Mouse (Mus musculus): ENCODE measurements around the gene Sall4. TPM values are rescaled to one million over a fixed set of nuclear protein-coding genes. Genes with fewer than 3 reads are reported as not detected.

The Sall4 gene
- polyA plus RNA-seq, 1 experiment from 2014 or later = 7.7 TPM

DNA sequence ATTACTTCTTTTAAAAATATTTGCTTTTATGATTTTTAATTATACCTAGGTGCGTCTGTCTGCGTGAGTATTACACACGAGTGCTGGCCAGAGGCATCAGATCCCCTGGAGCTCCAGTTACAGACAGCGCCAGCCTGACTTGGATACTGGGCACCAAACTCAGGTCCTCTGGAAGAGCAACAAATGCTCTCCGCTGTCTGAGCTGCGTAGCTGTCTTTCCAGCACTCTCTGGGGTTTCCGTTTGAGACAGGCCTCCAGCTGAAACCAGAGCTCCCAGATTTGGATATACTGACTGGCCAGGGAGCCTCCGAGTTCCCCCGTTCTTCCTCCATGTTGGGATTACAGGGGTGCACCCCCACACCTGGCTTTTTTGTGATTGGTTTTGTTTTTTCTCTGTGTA is 12.9 kb upstream of the Sall4 start:
- ATAC-seq (ENCODE audit: insufficient read depth, low FRiP score, low TSS enrichment) (no peak), DNase-seq (ENCODE audit: low spot score) (no peak)
- peak overlapping the region; percentile 11; the same call in 1 of the 2 replicates for H3K9ac ChIP-seq (ENCODE audit: low read length)
- no peak overlapping the region for H3K27ac ChIP-seq (ENCODE audit: low read depth, low read length)
- no peaks in the 10 kb centered on the region for H3K27me3 ChIP-seq (ENCODE audit: control insufficient read depth, insufficient read depth, low read length)
- 33% methylated on average over 9 of the region's 9 CpGs for WGBS
- no peak overlapping the region; the same call in 1 of the 2 replicates for H3K4me2 ChIP-seq (ENCODE audit: low read depth)
- H3K4me1 ChIP-seq (ENCODE audit: control insufficient read depth, insufficient read depth, low read length) = peaks cover 9% of the 10 kb centered on the region
- no peak overlapping the region for H3K4me3 ChIP-seq (ENCODE audit: low read depth, low read length)
- no peaks in the 10 kb centered on the region for H3K9me3 ChIP-seq (ENCODE audit: control insufficient read depth, low read length)
- no peaks in the 10 kb centered on the region for H3K36me3 ChIP-seq (ENCODE audit: control insufficient read depth, insufficient read depth, low read length)

DNA sequence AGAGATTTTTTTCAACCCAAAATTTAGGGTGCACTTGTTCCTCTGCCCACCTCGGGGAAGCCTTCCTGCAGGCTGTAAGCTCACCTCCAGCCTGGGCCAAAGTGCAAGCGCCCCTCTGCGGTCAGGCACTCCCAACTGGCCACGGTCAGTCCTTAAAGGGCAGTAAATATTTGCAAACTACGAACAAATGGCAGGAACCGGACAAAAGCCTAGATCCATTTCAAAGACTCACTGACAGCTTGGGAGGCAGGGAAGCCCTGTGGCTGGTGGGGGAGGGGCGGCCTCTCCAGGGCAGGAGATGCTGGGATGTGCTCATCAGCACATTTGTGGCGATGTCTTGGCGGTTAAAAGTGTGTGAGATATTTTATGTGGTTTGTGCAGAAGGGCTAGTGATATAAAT is 12.3 kb upstream of the Sall4 start:
- ATAC-seq (ENCODE audit: insufficient read depth, low FRiP score, low TSS enrichment) = no peak
- DNase-seq (ENCODE audit: low spot score) = peak; percentile 59
- no peak overlapping the region for H3K4me3 ChIP-seq (ENCODE audit: low read depth, low read length)

DNA sequence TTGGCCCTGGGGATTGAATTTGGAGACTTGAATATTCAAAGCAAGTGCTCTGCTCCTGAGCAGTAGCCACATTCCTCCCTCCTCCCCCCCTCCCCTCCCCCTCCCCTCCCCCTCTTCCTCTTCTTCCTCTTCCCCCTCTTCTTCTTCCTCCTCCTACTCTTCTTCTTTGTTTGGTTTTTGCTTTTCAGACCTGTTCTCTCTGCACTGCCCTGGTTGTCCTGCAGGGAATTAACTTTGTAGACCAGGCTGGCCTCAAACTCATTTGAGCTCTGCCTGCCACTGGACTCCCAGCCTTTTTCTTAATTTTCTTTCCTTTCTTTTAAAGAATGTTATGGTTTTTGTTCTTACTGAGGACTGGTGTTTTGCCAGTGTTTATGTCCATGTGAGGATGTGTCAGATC is 9.7 kb upstream of the Sall4 start:
- ATAC-seq (ENCODE audit: insufficient read depth, low FRiP score, low TSS enrichment) (no peak), DNase-seq (ENCODE audit: low spot score) (no peak)
- Histone ChIP-seq H3K9me3 (ENCODE audit: control insufficient read depth, low read length) (no peaks in the 10 kb centered on the region), H3K27ac (ENCODE audit: low read depth, low read length) (no peak overlapping the region), H3K27me3 (ENCODE audit: control insufficient read depth, insufficient read depth, low read length) (no peaks in the 10 kb centered on the region), H3K4me3 (ENCODE audit: low read depth, low read length) (no peak overlapping the region), H3K36me3 (ENCODE audit: control insufficient read depth, insufficient read depth, low read length) (no peaks in the 10 kb centered on the region), H3K4me1 (ENCODE audit: control insufficient read depth, insufficient read depth, low read length) (peaks cover 9% of the 10 kb centered on the region), H3K4me2 (ENCODE audit: low read depth) (no peak overlapping the region), H3K9ac (ENCODE audit: low read length) (no peak overlapping the region)

More for the DNA sequence above, 12.3 kb upstream of the Sall4 start:
- no peaks in the 10 kb centered on the region for H3K27me3 ChIP-seq (ENCODE audit: control insufficient read depth, insufficient read depth, low read length)
- H3K9ac ChIP-seq (ENCODE audit: low read length) = no peak overlapping the region
- 2% methylated on average over 9 of the region's 9 CpGs for WGBS
- H3K36me3 ChIP-seq (ENCODE audit: control insufficient read depth, insufficient read depth, low read length) = no peaks in the 10 kb centered on the region
- H3K27ac ChIP-seq (ENCODE audit: low read depth, low read length) = no peak overlapping the region
- H3K9me3 ChIP-seq (ENCODE audit: control insufficient read depth, low read length) = no peaks in the 10 kb centered on the region
- H3K4me1 ChIP-seq (ENCODE audit: control insufficient read depth, insufficient read depth, low read length) = peaks cover 9% of the 10 kb centered on the region
- no peak overlapping the region for H3K4me2 ChIP-seq (ENCODE audit: low read depth)

DNA sequence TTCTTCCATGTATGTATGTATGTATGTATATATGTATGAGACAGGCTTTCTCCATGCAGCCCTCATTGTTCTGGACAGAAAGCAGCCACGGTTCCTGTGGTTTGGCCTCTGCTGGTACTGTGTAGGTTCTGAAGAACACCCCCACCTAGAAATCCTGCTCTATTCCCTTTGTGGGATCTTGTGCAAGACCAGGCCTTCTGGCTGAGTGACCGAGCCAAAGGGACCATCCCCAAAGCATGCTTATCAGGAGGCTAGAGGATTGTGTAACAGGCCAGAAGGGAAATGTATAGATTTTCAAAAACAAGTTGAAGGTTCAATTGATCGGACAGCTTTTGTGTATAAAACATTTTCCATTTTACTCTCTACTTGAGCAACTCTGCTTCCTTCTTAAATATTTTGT is 8.5 kb upstream of the Sall4 start:
- ATAC-seq (ENCODE audit: insufficient read depth, low FRiP score, low TSS enrichment) (no peak), DNase-seq (ENCODE audit: low spot score) (no peak)
- Histone ChIP-seq H3K4me3 (ENCODE audit: low read depth, low read length) (no peak overlapping the region), H3K4me2 (ENCODE audit: low read depth) (no peak overlapping the region), H3K27me3 (ENCODE audit: control insufficient read depth, insufficient read depth, low read length) (no peaks in the 10 kb centered on the region), H3K4me1 (ENCODE audit: control insufficient read depth, insufficient read depth, low read length) (peaks cover 9% of the 10 kb centered on the region), H3K36me3 (ENCODE audit: control insufficient read depth, insufficient read depth, low read length) (no peaks in the 10 kb centered on the region), H3K9ac (ENCODE audit: low read length) (no peak overlapping the region), H3K27ac (ENCODE audit: low read depth, low read length) (no peak overlapping the region), H3K9me3 (ENCODE audit: control insufficient read depth, low read length) (no peaks in the 10 kb centered on the region)
- 83% methylated on average over 3 of the region's 3 CpGs for WGBS

DNA sequence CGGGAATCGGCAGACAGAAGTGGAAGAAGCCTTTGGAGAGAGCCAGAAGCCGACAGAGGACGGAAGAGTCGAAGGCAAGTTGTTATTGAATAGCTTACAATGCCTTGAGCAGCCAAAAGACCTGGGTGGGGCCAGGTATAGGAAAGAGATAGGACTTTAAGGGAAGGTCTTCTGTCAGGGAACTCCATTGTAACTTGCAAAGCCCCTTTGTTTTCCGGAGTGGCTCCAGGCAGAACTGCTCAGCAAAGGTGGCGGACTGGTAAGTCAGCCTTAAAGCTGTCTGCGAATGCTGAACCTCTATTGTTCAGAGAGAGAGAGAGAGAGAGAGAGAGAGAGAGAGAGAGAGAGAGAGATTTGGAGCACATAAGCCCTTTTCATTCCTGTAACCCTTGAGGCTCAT is 1.5 kb upstream of the Sall4 start:
- no peak for ATAC-seq (ENCODE audit: insufficient read depth, low FRiP score, low TSS enrichment)
- no peak overlapping the region for H3K9ac ChIP-seq (ENCODE audit: low read length)
- 0 out of 2 replicates have a peak, but pooled peaks cover 2% of the 10 kb centered on the region for H3K27me3 ChIP-seq (ENCODE audit: control insufficient read depth, insufficient read depth, low read length)
- no peak overlapping the region for H3K27ac ChIP-seq (ENCODE audit: low read depth, low read length)
- no peak overlapping the region for H3K4me3 ChIP-seq (ENCODE audit: low read depth, low read length)
- H3K36me3 ChIP-seq (ENCODE audit: control insufficient read depth, insufficient read depth, low read length) = no peaks in the 10 kb centered on the region
- H3K4me1 ChIP-seq (ENCODE audit: control insufficient read depth, insufficient read depth, low read length) = peaks cover 12% of the 10 kb centered on the region
- no peak overlapping the region for H3K4me2 ChIP-seq (ENCODE audit: low read depth)
- DNase-seq (ENCODE audit: low spot score) = no peak
- no peaks in the 10 kb centered on the region for H3K9me3 ChIP-seq (ENCODE audit: control insufficient read depth, low read length)
- 51% methylated on average over 8 of the region's 8 CpGs for WGBS

DNA sequence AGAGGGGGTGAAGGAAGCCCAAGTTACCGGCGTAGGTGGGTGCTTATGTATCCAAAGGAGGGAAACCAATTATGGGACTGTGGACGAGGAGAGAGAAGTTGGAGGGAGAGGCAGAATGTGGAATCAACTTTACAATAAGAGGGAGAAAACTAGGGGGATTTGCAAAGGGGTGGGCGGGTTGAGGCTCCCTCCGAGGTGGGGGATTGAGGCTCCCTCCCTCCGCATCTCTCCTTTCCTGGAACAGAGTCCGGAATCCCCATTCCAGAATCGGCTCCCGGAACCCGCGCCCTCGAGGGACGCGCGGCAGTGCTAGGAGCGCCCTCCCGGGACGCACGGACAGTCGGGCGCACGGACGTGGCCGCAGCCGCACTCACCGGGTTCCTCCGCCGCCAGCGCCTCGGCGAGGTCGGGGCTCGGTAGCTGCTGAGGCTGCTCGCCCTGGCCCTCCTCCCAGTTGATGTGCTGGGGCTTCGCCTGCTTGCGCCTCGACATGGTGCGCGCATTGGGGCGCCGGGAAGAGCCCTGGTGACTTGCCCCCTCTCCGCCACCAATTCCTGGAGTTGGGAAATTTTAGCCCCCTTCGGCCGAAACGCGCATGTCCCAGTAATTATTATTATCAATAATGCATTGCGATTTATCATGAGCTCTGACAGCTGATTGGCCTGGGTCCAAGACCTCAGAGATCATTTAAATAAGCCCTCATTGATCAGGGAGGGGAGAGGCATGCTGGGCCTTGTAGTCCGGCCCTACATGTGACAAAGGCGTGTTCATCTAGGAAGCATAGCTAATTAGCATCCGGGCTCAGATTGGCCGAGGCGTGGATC is 993 bp downstream of the Sall4 start:
- Histone ChIP-seq H3K9ac (ENCODE audit: low read length) (peak overlapping the region; percentile 81), H3K4me1 (ENCODE audit: control insufficient read depth, insufficient read depth, low read length) (peaks cover 31% of the 10 kb centered on the region), H3K36me3 (ENCODE audit: control insufficient read depth, insufficient read depth, low read length) (no peaks in the 10 kb centered on the region), H3K4me3 (ENCODE audit: low read depth, low read length) (peak overlapping the region; percentile 65), H3K27ac (ENCODE audit: low read depth, low read length) (peak overlapping the region; percentile 70), H3K9me3 (ENCODE audit: control insufficient read depth, low read length) (no peaks in the 10 kb centered on the region), H3K27me3 (ENCODE audit: control insufficient read depth, insufficient read depth, low read length) (0 out of 2 replicates have a peak, but pooled peaks cover 7% of the 10 kb centered on the region), H3K4me2 (ENCODE audit: low read depth) (peak overlapping the region; percentile 97)
- ATAC-seq (ENCODE audit: insufficient read depth, low FRiP score, low TSS enrichment) (peak; percentile 84), DNase-seq (ENCODE audit: low spot score) (peak; percentile 79)
- WGBS = under 1% methylated on average over 52 of the region's 52 CpGs

DNA sequence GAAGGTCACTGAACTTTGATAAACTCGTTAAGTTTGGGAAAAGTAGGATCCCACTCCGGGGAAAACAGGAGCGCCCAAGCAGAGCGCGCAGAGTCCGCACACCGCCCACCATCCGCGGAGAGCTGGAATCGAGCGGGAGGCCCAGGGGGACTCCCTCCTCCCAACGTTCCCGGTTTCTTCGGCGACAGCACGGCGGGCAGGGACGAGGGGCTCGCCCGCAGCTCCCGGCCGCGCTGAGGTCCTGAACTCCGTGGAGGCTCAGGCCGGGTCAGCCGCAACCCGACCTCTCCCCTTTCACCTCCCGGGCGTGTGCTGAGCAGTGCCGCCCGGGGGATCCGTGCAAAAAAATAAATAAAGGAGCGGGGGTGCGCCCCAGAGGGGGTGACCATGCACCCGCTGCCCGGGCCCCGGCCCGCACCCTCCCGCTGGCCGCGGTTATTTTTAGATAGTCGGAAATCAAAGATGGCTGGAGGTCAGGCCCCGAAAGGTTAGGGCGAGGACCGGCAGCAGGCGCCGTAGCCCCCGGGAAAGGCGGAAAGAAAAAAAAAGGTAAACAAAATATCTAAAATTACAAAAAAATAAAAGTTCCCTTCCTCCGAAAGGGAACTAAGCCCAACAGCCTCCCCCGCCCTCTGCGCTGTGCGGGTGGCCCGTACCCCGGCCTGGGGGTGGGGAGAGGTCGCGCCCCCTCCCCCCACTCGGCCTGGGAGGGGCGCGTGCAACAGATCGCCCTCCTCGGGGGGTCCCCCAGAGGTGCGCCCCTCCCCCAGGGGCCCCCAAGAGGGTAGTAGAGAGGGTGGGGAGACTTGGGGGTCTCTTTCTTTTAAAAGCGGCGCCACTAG is 1.8 kb downstream of the Sall4 start:
- peak; percentile 61 for DNase-seq (ENCODE audit: low spot score)
- peak overlapping the region; percentile 65 for H3K4me3 ChIP-seq (ENCODE audit: low read depth, low read length)
- H3K27me3 ChIP-seq (ENCODE audit: control insufficient read depth, insufficient read depth, low read length) = 0 out of 2 replicates have a peak, but pooled peaks cover 7% of the 10 kb centered on the region
- H3K4me1 ChIP-seq (ENCODE audit: control insufficient read depth, insufficient read depth, low read length) = peaks cover 31% of the 10 kb centered on the region
- peak overlapping the region; percentile 75 for H3K27ac ChIP-seq (ENCODE audit: low read depth, low read length)
- peak overlapping the region; percentile 97 for H3K4me2 ChIP-seq (ENCODE audit: low read depth)
- ATAC-seq (ENCODE audit: insufficient read depth, low FRiP score, low TSS enrichment) = no peak
- peak overlapping the region; percentile 81 for H3K9ac ChIP-seq (ENCODE audit: low read length)
- H3K36me3 ChIP-seq (ENCODE audit: control insufficient read depth, insufficient read depth, low read length) = no peaks in the 10 kb centered on the region
- 0% methylated on average over 65 of the region's 65 CpGs for WGBS
- no peaks in the 10 kb centered on the region for H3K9me3 ChIP-seq (ENCODE audit: control insufficient read depth, low read length)

DNA sequence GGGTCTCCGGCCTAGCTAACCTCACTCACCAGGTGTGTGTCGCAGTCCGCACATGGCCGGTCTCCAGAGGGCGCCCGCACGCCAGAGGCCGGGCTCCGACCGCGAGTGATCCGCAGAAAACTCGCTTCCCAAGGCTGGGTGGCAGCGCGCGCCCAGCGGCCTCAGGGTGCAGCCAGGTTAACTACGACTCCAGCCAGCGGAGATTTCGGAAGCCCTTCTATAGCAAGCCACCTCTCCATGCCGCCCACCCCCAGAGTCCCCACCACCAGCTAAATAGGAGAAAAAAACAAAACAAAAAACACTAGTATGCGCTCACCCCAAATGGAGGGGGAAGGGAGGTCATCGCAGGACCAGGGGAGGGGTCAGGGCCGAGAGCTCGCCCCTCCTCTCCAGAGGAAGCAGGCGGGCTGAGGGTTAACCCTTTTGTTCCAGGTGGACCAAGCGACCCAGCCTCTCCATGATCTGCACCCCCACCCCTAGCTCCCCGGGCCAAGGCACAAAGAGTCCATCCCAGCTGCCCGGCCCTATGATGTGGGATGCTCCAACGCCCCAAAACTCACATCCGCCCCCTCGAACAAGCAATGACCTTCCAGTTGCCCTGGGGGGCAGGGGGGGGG is 2.6 kb downstream of the Sall4 start:
- ATAC-seq (ENCODE audit: insufficient read depth, low FRiP score, low TSS enrichment) (peak; percentile 26; the same call in 1 of the 2 replicates), DNase-seq (ENCODE audit: low spot score) (peak; percentile 78)
- under 1% methylated on average over 31 of the region's 32 CpGs for WGBS
- H3K9me3 ChIP-seq (ENCODE audit: control insufficient read depth, low read length) = no peaks in the 10 kb centered on the region
- H3K27ac ChIP-seq (ENCODE audit: low read depth, low read length) = peak overlapping the region; percentile 75
- peak overlapping the region; percentile 65 for H3K4me3 ChIP-seq (ENCODE audit: low read depth, low read length)
- H3K9ac ChIP-seq (ENCODE audit: low read length) = peak overlapping the region; percentile 81
- peaks cover 31% of the 10 kb centered on the region for H3K4me1 ChIP-seq (ENCODE audit: control insufficient read depth, insufficient read depth, low read length)
- H3K36me3 ChIP-seq (ENCODE audit: control insufficient read depth, insufficient read depth, low read length) = no peaks in the 10 kb centered on the region
- 0 out of 2 replicates have a peak, but pooled peaks cover 7% of the 10 kb centered on the region for H3K27me3 ChIP-seq (ENCODE audit: control insufficient read depth, insufficient read depth, low read length)
- peak overlapping the region; percentile 97 for H3K4me2 ChIP-seq (ENCODE audit: low read depth)
